Mouse (Mus musculus) liver, embryonic 11.5 days (tissue): ENCODE results near the gene Sertad3. TPM values are rescaled to one million over a fixed set of nuclear protein-coding genes. Genes with fewer than 3 reads are reported as not detected.

Experiments used
- ATAC-seq: fragments of 200-750 bp; cut with Nextera tagmentation; replicated peaks from 2 replicates; pipeline ENCODE4 v1.8.0; 2017; ENCODE audit warnings: moderate number of reproducible peaks, mild to moderate bottlenecking, moderate TSS enrichment, moderate library complexity; ENCODE audit not compliant: low FRiP score
- DNase-seq: peaks from one replicate; pipeline ENCODE4 v3.0.0-alpha.2; 2017; ENCODE audit warnings: low spot score
- H3K27ac ChIP-seq: fragments of 300-500 bp; sonication (generic); 2 replicates; pipeline ENCODE4 v1.5.1; 2014; ENCODE audit warnings: mild to moderate bottlenecking, low read depth, low read length, control low read depth
- H3K27me3 ChIP-seq: fragments of 300-500 bp; sonication (generic); replicated peaks from 2 replicates; pipeline ENCODE4 v1.6.1; 2014; ENCODE audit warnings: low read length, mixed read lengths; ENCODE audit not compliant: control insufficient read depth, insufficient read depth
- H3K36me3 ChIP-seq: fragments of 300-500 bp; sonication (generic); 2 replicates; pipeline ENCODE4 v1.6.1; 2014; ENCODE audit warnings: mild to moderate bottlenecking, low read length, moderate library complexity, mixed read lengths; ENCODE audit not compliant: control insufficient read depth, insufficient read depth
- H3K4me1 ChIP-seq: fragments of 300-500 bp; sonication (generic); replicated peaks from 2 replicates; pipeline ENCODE4 v1.6.1; 2014; ENCODE audit warnings: low read length, mixed read lengths; ENCODE audit not compliant: control insufficient read depth, insufficient read depth
- H3K4me2 ChIP-seq: fragments of 300-500 bp; sonication (generic); 2 replicates; pipeline ENCODE4 v1.6.1; 2014; ENCODE audit warnings: mild to moderate bottlenecking, control low read depth, moderate library complexity
- H3K4me3 ChIP-seq: fragments of 300-500 bp; sonication (generic); 2 replicates; pipeline ENCODE4 v1.5.1; 2014; ENCODE audit warnings: low read depth, low read length, control low read depth
- H3K9ac ChIP-seq: fragments of 300-500 bp; sonication (generic); 2 replicates; pipeline ENCODE4 v1.6.1; 2014; ENCODE audit warnings: low read depth, low read length, control low read depth
- H3K9me3 ChIP-seq: fragments of 300-500 bp; sonication (generic); 2 replicates; pipeline ENCODE4 v1.6.1; 2016; ENCODE audit warnings: low read length, inconsistent platforms, mixed read lengths; ENCODE audit not compliant: control insufficient read depth
- WGBS: fragments of 180-500 bp; shearing (Covaris S2); extraction: QIAGEN DNeasy Blood & Tissue Kit; methylation state at CpG from one replicate; pipeline ENCODE4 v1.1.7; 2014; 5-methylcytosine and 5-hydroxymethylcytosine counted together
- polyA plus RNA-seq: library from polyadenylated mRNA; unstranded; fragments of >200 nt; fragmentation: Nextera tagmentation; extraction: Ambion mirVana; gene quantifications from 2 replicates; pipeline ENCODE4 v1.2.1, GENCODE M21; 2014

Sertad3 gene
- polyA plus RNA-seq, 1 experiment from 2014 or later: 21.5 TPM

- WGBS: 46% methylated on average over 10 of the region's 10 CpGs
- DNase-seq: no peak
- H3K27me3 ChIP-seq: no peaks in the 10 kb centered on the region
- H3K4me3 ChIP-seq: no peak overlapping the region
- no peak for ATAC-seq
- H3K36me3 ChIP-seq: peaks cover 9% of the 10 kb centered on the region; the same call in 1 of the 2 replicates
- H3K27ac ChIP-seq: 0 out of 2 replicates have a peak overlapping the region, but pooled peaks have one; percentile 56
- peaks cover 44% of the 10 kb centered on the region for H3K4me1 ChIP-seq
- H3K9me3 ChIP-seq: no peaks in the 10 kb centered on the region
- H3K4me2 ChIP-seq: peak overlapping the region; percentile 45
- H3K9ac ChIP-seq: no peak overlapping the region
These were observed 19.0 kb upstream of the Sertad3 start for GRCm38 (mm10) chr7:27454461-27455121.

GRCm38 (mm10) chr7:27455273-27455672 is 18.3 kb upstream of the Sertad3 start:
- peaks cover 43% of the 10 kb centered on the region for H3K4me1 ChIP-seq
- no peak overlapping the region for H3K27ac ChIP-seq
- no peak overlapping the region for H3K9ac ChIP-seq
- H3K4me2 ChIP-seq: peak overlapping the region; percentile 45
- DNase-seq (no peak), ATAC-seq (no peak)
- peaks cover 13% of the 10 kb centered on the region; the same call in 1 of the 2 replicates for H3K36me3 ChIP-seq
- 83% methylated on average over 3 of the region's 3 CpGs for WGBS
- H3K4me3 ChIP-seq: no peak overlapping the region
- H3K9me3 ChIP-seq: no peaks in the 10 kb centered on the region
- no peaks in the 10 kb centered on the region for H3K27me3 ChIP-seq

- Histone ChIP-seq H3K9me3 (no peaks in the 10 kb centered on the region), H3K4me2 (no peak overlapping the region), H3K27me3 (no peaks in the 10 kb centered on the region), H3K9ac (no peak overlapping the region), H3K27ac (0 out of 2 replicates have a peak overlapping the region, but pooled peaks have one; percentile 19), H3K4me1 (peaks cover 30% of the 10 kb centered on the region), H3K36me3 (peaks cover 24% of the 10 kb centered on the region; the same call in 1 of the 2 replicates), H3K4me3 (no peak overlapping the region)
- no peak for DNase-seq
- WGBS: 78% methylated on average over 4 of the region's 4 CpGs
- peak; percentile 50 for ATAC-seq
These were observed 15.0 kb upstream of the Sertad3 start for GRCm38 (mm10) chr7:27458614-27459013.

- H3K36me3 ChIP-seq: peaks cover 28% of the 10 kb centered on the region; the same call in 1 of the 2 replicates
- peaks cover 26% of the 10 kb centered on the region for H3K4me1 ChIP-seq
- H3K9me3 ChIP-seq: no peaks in the 10 kb centered on the region
- ATAC-seq (peak; percentile 45), DNase-seq (no peak)
- H3K9ac ChIP-seq: no peak overlapping the region
- no peak overlapping the region for H3K4me2 ChIP-seq
- WGBS: 49% methylated on average over 5 of the region's 5 CpGs
- no peak overlapping the region for H3K4me3 ChIP-seq
- H3K27me3 ChIP-seq: no peaks in the 10 kb centered on the region
- H3K27ac ChIP-seq: peak overlapping the region; percentile 46; the same call in 1 of the 2 replicates
These were observed 13.9 kb upstream of the Sertad3 start for GRCm38 (mm10) chr7:27459640-27460039.

- Histone ChIP-seq H3K27ac (no peak overlapping the region), H3K36me3 (peaks cover 28% of the 10 kb centered on the region; the same call in 1 of the 2 replicates), H3K4me1 (peaks cover 25% of the 10 kb centered on the region)
These were observed 13.1 kb upstream of the Sertad3 start for GRCm38 (mm10) chr7:27460477-27460876.

GRCm38 (mm10) chr7:27467648-27468047 is 5.9 kb upstream of the Sertad3 start:
- Histone ChIP-seq H3K4me2 (no peak overlapping the region), H3K36me3 (peaks cover 14% of the 10 kb centered on the region; the same call in 1 of the 2 replicates), H3K9ac (no peak overlapping the region), H3K4me3 (no peak overlapping the region), H3K9me3 (no peaks in the 10 kb centered on the region), H3K27me3 (no peaks in the 10 kb centered on the region), H3K27ac (no peak overlapping the region), H3K4me1 (no peaks in the 10 kb centered on the region)
- WGBS: 63% methylated on average over 4 of the region's 4 CpGs
- ATAC-seq: no peak
- no peak for DNase-seq

More at GRCm38 (mm10) chr7:27460477-27460876, 13.1 kb upstream of the Sertad3 start:
- ATAC-seq (no peak), DNase-seq (no peak)
- no peaks in the 10 kb centered on the region for H3K27me3 ChIP-seq
- WGBS: 73% methylated on average over 6 of the region's 6 CpGs
- no peak overlapping the region for H3K4me2 ChIP-seq
- H3K9ac ChIP-seq: no peak overlapping the region
- H3K9me3 ChIP-seq: no peaks in the 10 kb centered on the region
- no peak overlapping the region for H3K4me3 ChIP-seq

- H3K4me3 ChIP-seq: no peak overlapping the region
- H3K9me3 ChIP-seq: no peaks in the 10 kb centered on the region
- ATAC-seq (no peak), DNase-seq (no peak)
- H3K4me2 ChIP-seq: peak overlapping the region; percentile 76; the same call in 1 of the 2 replicates
- H3K4me1 ChIP-seq: peaks cover 13% of the 10 kb centered on the region
- H3K27ac ChIP-seq: no peak overlapping the region
- H3K27me3 ChIP-seq: no peaks in the 10 kb centered on the region
- H3K36me3 ChIP-seq: peaks cover 7% of the 10 kb centered on the region; the same call in 1 of the 2 replicates
- 89% methylated on average over 11 of the region's 11 CpGs for WGBS
- no peak overlapping the region for H3K9ac ChIP-seq
These were observed 2.0 kb upstream of the Sertad3 start for GRCm38 (mm10) chr7:27471390-27472120.

- Histone ChIP-seq H3K27me3 (no peaks in the 10 kb centered on the region), H3K9me3 (no peaks in the 10 kb centered on the region), H3K9ac (peak overlapping the region; percentile 46), H3K4me1 (peaks cover 13% of the 10 kb centered on the region), H3K4me2 (peak overlapping the region; percentile 76), H3K36me3 (peaks cover 13% of the 10 kb centered on the region), H3K4me3 (peak overlapping the region; percentile 65), H3K27ac (peak overlapping the region; percentile 90)
- WGBS: 16% methylated on average over 7 of the region's 7 CpGs
- no peak for DNase-seq
- ATAC-seq: no peak
These were observed 972 bp upstream of the Sertad3 start for GRCm38 (mm10) chr7:27472596-27472995.
